Mouse (Mus musculus): ENCODE results near the gene Fgfr2.

Gene Fgfr2

DNA sequence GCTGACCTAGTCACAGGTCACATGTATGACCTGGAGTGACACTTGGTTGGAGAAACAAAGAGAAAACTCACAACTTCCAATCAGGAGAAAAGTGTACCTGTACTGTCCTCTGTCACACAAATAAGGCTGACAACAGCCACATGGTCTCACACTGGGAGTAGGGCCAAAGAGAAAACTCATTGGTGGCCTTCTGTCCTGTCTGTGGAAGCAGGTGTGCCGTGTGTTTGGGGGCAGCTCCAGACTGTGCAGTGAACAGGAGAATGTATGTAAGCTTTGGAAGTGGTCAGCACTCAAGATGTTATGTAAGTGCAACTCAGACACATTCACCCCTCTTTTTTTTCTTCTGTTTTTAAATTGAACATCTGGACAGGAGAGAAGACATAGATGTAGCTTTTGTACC, 2421.8 kb downstream of the Fgfr2 start:
- CTCF ChIA-PET = interaction anchor here (0.6 kb wide), 1 partner anchor 100 kb away, joined by 5 read pairs; no protein-coding TSS in a partner anchor

DNA sequence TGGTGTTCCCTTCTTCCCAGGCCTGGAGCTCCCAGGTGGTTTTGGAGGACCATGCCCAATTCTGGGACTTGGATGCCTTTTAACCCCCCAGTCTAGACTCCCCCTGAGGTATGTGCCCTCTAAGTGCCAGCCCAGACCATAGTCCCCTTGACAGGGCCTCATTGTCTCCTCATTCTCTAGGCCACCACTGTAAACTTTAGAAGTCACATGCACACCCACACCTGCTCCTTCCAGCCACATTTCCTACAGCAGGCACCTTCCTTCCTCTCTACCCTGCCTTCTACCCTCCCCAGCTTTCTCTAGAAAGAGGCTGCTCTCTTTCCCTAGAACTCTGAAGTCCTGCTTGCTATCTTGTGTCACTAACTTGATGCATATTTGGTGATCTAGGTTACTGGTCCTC, 2424.7 kb downstream of the Fgfr2 start:
- CTCF ChIA-PET = no interaction called here

DNA sequence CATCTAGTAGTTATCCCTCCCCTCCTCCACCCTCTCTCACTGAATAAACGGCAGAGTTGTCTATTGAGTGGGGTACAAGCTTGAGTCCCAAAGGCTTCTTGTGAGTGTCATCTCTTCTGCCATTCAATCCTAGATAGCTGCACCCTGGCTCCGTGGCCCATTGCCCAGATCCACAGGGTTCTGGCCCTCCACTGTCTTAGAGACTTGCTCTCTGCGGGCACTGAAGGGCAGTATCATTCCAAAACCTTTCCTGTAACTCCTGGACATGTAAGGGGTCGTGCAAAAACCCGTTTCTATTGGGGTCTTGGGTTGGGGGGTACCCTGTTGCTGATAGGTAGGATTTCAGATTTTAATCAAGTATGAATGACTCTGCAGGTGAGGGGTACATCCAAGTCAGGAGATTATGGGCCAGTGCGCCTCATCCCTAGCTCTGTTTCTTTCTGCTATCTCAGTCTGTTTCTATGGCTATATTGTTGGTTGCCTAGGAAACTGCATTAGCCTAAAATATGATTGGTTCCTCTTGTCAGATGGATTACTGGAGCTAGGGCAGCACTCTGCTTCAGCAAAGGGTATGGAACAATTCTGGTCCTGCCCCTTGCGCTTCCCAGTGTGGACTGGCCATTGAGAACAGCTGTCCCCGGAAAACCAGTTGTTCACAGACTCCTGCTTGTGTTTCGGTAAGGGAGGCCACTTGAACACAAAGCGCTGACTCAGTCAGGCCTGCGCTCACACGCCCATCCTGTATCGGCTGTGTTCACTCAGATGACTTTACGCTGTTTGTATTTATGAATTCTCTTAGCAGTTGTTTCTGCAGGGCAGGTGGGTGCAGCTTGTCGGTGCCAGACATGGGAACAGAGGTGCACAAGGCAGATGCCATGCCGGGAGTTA, 2426.6 kb downstream of the Fgfr2 start:
- CTCF ChIA-PET = no interaction called here

DNA sequence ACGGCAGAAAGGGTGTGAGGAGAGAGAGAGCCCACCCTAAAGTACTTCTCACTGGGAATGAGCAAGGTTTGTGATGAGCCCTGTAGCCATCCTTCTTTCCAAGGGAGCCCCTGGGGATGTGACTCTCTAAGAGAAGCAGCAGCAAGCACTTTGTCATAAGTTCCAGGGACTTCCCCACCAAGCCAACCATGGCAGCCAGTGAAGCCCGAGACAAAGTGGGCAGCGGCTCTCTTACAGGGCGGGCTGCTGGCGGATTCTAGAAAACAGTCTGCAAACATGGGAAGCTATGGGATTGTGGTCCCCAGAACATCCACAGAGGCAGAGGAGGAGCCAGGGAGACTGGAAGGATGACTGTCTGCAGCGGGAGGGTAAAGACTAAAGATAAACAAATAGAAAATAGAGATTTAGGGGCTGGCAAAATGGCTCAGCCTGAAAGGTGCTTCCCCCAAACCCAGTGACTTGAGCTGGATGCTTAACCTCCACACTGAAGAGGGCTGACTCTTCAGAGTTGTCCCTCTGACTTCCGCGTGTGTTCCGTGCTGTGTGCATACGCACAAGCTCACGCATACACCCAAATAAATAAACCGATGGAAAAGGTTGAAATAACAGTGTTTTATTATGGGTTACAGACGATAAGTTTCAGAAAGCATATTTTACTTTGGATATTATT, 2427.3 kb downstream of the Fgfr2 start:
- CTCF ChIA-PET = no interaction called here

DNA sequence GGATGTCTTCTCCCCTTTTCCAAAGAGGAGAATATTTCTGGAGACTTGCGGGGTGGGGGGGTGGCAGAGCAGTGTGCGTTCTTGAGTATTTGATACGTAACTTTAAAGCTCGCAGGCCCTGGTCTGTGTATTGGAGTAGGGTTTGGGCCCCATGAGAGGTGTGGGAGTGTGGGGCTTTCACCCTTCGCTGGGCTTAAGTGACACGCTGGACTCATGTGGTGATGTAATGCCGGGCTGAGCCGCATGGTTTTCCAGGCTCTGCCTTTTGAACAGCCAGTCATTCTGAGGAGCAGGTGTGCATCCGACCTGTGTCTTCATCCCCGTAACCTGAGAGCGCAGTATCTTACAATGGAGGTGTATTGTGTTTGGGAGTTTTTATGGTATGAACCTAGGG, 2429.4 kb downstream of the Fgfr2 start:
- CTCF ChIA-PET = no interaction called here

DNA sequence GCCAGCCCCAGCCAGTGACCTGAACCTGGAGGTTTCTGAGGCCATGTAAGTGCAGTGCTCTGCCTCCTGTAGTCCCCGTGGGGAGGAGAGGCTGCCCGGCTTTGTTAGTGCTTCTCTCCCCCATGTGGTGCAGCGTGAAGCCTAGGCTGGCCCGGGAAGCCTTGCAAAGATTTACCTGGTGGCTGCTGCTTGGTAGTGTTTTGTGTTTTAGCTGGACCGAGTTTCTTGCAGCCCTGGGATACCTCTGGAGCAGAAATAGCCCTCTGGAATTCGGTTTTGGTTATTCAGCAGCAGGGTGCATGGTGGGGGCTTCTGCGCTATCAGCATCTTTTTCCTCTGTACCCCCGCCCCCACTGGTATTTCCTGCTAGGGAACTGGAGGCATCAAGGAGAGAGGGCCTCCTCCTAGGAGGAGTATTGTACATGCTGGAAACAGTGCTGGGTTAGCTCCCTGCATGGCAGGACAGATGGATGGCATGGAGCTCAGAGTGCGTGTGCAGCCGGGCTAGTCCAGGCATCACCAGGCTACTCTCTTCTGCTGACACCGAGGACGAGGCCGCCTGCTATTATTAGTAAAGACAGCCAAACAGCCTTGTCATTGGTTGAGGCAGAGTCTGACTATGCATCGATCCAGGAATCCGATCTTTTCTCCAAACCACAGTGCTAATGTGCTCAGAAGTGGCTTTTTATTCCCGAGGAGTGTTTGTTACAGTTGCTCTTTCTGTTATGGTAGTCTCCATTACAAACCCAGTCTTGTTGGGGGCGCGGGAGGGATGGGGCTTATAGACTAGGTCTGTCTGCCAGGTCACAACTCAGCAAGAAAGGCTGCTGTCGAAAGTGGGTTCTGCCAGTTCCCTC, 2430.0 kb downstream of the Fgfr2 start:
- CTCF ChIA-PET = no interaction called here

DNA sequence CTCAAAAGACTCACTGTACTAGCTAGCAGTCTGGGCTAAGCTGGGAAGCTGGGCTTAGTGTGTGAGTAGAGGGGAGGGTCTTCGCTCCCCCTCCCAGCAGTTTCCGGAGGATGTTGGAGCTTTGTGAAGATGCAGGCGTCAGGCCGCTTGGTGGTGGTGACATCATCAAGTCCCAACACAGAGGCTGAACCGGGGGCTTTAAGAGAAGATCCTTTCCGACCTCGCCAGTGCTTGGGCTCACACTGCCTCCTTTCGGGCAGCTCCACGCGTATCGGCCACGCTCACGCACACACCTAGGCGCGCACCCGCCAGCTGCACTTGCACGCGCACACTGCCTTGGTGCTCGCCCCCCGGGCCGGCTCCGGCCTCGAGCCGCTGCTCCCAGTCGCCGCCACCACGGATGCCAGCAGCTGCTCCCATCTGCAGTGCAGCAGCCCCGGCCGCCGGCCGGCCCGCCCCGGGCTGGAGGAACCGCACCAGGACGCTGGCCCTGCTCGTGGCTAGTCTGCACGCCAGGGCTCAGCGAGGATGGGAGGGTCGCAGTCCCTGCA, 2430.7 kb downstream of the Fgfr2 start:
- CTCF ChIA-PET = no interaction called here

DNA sequence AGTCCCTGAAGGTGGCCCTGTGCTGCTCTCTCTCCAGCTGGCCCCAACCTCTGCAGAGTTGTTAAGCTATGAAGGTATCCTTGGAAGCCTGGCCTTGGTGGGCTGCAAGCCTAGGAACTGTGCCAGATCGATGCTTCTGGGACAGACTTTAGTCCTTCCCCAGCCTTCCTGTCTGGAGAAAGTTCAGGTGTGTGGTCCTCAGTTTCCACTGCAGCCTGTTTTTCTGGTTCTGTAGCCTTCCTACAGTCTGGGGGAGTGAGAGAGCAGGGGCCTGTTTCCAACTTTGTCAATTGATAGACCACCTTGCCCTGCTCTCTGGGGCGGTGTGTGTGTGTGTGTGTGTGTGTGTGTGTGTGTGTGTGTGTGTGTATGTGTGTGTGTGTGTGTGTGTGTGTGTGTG, 2431.2 kb downstream of the Fgfr2 start:
- CTCF ChIA-PET = no interaction called here

DNA sequence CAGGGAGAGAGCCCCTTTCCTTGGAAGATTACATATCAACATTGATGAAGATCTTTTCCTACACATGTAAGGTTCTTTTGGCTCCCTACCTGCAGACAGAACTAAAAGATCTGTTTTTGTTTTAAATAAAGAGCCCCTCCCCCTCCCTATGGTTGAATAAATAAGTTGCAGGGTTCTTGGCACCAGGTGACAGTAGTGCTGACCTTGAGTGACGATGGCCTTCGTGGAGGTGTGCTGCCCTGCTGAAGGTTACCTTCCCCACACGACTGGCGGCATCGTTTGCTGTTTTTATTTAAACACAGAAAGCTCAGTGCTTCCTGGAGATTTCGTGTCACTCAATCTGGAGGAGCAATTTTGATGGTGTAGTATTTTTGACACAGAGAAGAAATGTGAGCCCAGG, 2432.3 kb downstream of the Fgfr2 start:
- CTCF ChIA-PET = no interaction called here

DNA sequence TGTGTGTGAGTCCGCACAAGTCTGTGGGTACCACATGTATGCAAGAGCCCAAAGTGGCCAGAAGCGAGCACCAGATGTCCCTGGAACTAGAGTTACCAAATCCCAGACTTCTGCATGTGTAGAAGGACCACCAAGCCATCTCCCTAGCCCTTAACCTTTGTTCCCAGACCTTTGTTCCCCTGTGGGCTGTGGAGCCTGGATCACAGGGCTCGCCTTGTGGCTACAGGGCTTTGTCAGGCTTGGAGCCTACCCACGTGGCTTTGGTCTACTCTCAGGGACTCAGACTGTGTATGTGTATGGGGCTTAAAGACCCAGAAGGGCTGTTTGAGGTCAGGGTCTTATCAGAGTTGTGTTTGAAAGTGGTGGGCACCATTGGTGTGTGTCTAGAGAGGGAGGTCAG, 2434.5 kb downstream of the Fgfr2 start:
- CTCF ChIA-PET = no interaction called here

DNA sequence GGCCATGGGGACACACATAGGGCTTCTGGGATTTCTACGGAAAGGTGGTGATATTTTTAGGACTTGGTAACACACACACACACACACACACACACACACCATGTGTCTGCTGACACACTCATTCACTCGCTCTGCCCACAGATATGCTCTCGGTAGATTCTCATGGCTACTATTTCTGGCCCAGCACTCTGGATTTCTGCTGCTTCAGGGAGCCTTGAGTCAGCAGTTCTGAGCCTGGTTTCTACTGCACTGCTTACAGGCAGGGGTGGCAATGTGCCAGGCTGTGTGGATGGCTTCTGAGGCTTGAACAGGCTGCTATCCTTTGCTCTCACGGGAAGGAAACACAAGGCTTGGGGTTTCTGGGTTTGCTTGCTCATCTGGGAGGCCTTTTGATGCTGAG, 2441.4 kb downstream of the Fgfr2 start:
- CTCF ChIA-PET = no interaction called here

DNA sequence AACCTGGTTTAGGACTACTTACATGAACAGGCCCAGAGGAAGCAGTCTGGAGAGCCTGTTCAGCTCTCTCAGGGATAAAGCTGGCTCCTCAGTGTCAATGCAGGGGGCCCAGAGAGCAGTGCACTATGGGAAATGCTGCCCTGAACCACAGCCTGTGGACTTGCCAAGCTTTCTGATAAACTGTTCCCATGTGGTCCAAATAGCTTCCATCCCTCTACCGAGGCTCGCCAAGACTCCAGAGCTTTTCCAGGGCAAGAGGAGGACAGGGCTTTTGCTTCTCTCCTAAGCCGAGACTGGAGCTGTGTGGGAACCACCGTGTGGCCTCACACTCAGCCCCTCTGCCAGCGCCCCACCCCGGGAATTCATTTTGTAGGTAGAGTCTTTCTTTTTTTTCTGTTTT, 2444.7 kb downstream of the Fgfr2 start:
- CTCF ChIA-PET = no interaction called here

DNA sequence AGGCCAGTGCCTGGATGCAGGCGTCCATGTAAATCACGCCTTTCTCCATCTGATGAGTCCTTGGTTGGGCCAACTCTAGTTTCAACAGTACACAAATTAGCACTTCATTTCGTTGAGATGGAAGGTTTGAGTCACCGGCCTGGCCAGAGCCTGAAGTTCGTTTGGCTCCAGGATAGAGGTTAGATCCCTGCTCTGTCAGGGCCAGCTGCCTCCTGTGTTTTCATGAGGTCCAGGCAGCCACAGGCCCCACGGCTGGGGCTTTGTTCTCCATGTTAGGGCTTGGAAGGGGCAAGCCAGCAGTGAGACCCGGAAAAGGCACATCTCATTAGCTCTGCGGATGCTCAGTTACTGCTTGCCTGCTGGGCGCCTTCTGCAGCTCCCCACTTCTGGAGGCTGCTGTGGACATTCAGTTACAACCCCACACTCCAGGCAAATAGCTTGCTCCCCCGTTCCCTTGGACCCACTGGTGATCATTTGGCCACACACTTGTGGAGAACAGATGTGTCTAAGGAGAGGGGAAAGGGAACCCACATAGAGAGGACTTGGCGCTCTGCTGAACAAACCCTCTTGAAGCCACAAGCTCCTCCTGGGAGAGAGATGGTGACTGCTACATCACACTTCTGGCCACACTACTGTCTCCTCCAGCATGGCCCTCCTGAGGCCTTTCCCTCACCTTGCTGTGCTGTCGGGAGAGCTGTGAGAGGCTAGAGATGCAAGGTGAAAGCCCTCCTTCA, 2445.4 kb downstream of the Fgfr2 start:
- CTCF ChIA-PET = no interaction called here

DNA sequence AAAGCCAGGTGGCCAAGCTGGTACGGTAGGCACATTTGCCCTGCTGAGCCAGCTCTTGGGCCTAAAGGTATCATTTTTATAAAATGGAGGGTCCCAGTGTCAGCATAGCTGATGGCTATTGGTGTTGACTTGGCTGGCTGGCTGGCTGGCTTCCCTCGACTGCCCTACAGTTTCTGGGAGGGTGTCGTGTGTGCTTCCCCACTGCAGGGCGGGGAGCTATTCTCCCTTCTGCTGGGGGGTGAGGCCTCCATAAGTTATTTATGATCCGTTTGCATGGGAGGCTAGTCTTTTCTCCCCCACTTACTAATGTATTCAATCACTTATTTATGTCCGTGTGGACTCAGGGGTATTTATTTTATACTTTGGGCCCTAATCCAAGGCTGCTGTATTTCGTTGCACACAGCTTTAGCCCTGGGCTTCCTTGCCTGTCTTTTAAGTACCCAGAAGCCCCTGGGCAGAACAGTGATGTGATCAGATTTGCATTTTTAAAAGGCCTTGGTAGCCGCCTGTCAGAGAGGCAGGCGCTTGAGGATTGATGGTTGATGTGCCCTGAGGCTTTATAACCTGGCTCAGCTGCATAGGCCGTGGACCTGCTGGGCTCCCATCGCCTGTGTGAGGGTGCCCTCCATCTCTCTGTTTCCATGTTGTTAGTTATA, 2446.1 kb downstream of the Fgfr2 start:
- CTCF ChIA-PET = no interaction called here

DNA sequence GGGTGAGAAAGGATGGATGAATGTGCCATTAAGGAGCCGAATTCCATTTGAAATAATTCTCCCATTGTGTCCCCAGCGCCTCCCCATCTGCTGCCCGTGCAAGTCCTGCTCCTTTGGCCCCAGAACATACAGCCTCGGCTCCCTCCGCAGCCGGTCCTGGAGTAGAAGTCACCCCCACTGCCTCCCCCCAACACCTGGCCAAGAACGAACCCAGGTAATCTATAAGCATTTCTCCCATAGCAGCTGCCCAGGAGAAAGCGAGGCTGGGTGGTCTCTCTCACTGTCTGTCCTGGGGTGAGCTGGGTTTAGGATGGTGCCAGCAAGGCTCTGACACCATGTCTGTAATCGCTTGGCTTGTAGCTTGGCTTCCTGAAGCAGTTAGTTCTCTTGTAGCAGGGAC, 2448.6 kb downstream of the Fgfr2 start:
- CTCF ChIA-PET = no interaction called here

DNA sequence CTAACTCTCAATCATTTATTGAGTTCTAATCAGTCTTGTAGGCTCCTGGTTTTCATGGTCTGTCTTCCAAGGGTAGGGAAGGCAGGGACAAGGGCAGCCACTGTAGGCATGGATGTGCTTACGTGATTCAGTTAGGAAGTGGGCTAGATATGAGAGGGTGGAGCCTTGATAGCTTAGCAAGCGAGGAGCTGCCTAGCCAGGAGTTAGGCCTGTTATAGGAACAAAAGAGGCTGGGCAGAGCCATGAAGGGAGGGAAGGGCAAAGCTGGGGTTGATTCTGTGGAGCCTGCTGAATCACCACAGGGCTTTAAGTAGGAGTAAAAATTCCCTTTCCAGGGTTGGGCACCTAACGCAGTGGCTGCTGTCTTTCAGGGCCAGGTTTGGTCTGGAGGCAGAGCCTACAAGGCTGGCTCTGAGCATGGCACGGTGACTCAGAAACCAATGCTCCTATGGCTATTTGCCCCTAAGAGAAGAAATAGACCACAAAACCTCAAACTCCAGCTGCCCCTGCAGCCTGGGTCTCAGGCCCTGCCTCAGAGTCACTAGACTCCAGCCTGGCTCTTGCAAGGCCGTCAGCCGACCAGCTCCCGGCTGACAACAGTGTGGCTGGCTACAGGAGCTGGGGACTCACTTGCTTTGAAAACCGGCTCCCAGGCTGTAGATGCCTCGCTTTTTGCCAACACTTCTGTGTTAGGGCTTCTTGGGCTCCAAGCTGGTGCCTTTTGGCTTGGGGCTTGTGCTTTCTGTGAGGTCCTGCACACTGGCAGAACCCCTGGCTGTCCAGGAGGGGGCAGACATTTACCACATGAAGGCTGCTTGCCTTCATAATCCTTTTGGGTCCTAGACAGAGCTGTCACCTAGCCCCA, 2449.7 kb downstream of the Fgfr2 start:
- CTCF ChIA-PET = no interaction called here

DNA sequence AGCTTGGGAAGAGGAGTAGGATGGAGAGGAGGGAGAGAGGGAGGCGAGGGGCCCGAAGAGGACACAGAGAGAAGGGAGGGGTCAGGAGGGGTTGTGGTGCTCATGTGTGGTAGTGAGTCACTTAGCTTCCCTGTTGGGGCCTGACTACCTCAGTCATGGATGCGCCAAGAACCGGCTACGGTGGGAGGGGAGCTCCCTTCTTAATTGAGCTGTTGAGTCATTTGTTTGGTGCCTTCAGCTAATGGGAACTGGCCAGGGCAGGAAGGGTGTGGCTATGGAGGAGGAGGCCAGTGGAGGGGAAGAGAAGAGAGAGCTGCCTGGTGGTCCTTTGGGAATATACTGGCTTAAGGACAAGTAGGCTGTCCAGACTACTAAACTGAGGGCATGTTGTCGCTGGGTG, 2451.8 kb downstream of the Fgfr2 start:
- CTCF ChIA-PET = no interaction called here

DNA sequence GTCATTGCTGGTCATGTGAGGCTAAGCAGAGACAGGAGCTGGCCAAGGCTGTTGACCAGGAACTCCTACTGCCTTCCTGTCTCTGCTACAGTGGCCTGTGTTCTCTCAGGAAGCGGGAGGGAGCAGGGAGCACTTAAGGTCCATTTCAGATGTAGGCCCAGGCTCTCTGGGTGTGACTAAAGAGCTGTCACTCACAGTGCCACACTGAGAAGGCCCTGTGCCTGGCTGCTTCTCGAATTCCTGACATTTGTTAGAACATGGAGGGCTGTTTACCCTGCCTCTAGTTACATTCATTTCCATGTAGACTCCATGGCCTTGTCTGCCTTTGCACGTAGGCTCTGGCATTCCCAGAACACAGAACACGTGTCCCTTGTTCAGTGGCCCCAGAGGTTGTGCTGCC, 2452.8 kb downstream of the Fgfr2 start:
- CTCF ChIA-PET = no interaction called here

DNA sequence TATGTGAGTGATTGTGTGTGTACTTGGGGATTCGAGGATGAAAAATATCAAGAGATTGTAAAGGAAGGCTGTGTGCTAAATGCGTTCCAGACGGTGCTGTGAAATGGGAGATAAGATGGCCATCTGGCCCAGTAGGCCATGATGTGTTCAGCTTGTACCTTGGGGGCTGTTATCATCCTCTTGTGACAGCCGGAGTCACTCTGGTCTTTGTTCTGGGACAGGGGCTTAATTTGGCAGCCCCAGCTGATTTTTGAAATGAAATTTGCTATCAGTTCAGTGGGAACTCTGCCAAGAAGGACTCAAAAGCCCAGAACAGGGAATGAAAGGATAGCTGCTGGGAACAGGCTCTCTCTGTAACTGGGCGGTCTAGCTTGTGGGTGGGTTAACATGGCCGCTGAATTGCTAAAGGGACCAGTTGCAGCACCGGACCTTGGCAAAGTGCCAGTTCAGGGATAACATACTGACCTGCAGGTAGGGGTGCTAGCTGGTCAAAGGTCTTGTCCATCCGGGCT, 2453.7 kb downstream of the Fgfr2 start:
- CTCF ChIA-PET = interaction anchor here (1.0 kb wide), 1 partner anchor 11 kb away, joined by 3 read pairs; no protein-coding TSS in a partner anchor
